In the genomic region with DNA sequence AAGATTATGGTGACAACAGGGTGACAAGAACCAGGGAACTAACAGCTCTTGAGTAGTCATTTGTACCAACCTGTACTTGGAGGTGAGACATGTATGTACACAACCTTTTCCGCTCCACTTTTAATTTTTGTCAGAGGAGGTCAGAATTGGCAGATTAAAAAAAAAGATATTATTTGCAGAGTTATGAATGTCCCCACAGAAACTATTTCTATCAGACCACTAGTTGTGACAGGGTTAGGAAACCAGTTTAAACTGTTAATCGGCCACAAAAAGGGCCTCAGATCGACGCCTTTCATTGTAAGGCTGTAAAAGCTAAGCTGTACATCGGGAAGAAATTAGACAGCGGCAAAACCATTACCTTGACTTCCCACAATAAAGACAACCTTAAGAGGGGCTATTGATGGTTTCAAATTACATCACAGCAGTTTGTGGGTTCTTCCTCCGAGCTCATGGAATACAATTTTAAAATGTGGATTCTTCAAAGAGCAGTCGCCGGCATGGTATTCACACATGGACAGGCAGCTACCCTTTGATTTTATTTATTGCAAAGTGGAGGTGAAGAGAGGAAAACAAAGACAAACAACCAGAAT, we compare ENCODE assay signal across 31 mouse cellular contexts. TPM values are rescaled to one million over a fixed set of nuclear protein-coding genes. Genes with fewer than 3 reads are reported as not detected.
DNase-seq lines count a peak whose midpoint lies in the region; ATAC-seq lines count a peak whose summit lies in the region.
"Had no signal": no experiment of that assay in that cellular context is flagged by ENCODE, and none has a peak within 500 bp of the region (broad histone marks: within the 10 kb centered on the region; RNA-seq: fewer than 3 reads in every experiment).

No protein-coding gene starts in this region.

- 5% methylated on average over 9 of the region's 9 CpGs for WGBS in forebrain, embryonic 10.5 days
- 14% methylated on average over 9 of the region's 9 CpGs for WGBS in forebrain, embryonic 15.5 days
- WGBS in midbrain, embryonic 11.5 days, result 6% methylated on average over 9 of the region's 9 CpGs
- WGBS in midbrain, embryonic 13.5 days, result 7% methylated on average over 9 of the region's 9 CpGs
- 14% methylated on average over 9 of the region's 9 CpGs for WGBS in forebrain, embryonic 14.5 days

- H3K4me1 ChIP-seq in forebrain, embryonic 10.5 days, result peaks cover 36% of the 10 kb centered on the region
- H3K4me1 ChIP-seq in forebrain, embryonic 15.5 days, result peaks cover 13% of the 10 kb centered on the region
- H3K4me1 ChIP-seq in midbrain, embryonic 11.5 days (ENCODE audit: control insufficient read depth, insufficient read depth, low read length), result 0 out of 2 replicates have a peak, but pooled peaks cover 4% of the 10 kb centered on the region
- H3K4me1 ChIP-seq in midbrain, embryonic 13.5 days (replicated peaks), result peaks cover 5% of the 10 kb centered on the region; the same call in 1 of the 2 replicates
- H3K4me1 ChIP-seq in forebrain, embryonic 14.5 days (ENCODE audit: control insufficient read depth, insufficient read depth, low read length), result no peaks in the 10 kb centered on the region

- no peaks in the 10 kb centered on the region for H3K36me3 ChIP-seq in forebrain, embryonic 10.5 days (replicated peaks)
- H3K36me3 ChIP-seq in forebrain, embryonic 15.5 days, result no peaks in the 10 kb centered on the region
- no peaks in the 10 kb centered on the region for H3K36me3 ChIP-seq in midbrain, embryonic 11.5 days (ENCODE audit: control insufficient read depth, insufficient read depth, low read length)
- no peaks in the 10 kb centered on the region for H3K36me3 ChIP-seq in midbrain, embryonic 13.5 days
- no peaks in the 10 kb centered on the region for H3K36me3 ChIP-seq in forebrain, embryonic 14.5 days (ENCODE audit: control insufficient read depth, insufficient read depth, low read length)
- H3K36me3 ChIP-seq: G1E; heart, embryonic 15.5 days; hindbrain, embryonic 12.5 days; neural tube, embryonic 15.5 days had no signal

- H3K9ac ChIP-seq in forebrain, embryonic 15.5 days (replicated peaks), result no peak overlapping the region
- no peak overlapping the region for H3K9ac ChIP-seq in midbrain, embryonic 11.5 days (ENCODE audit: low read length)
- H3K9ac ChIP-seq in midbrain, embryonic 13.5 days (replicated peaks), result no peak overlapping the region
- H3K9ac ChIP-seq in forebrain, embryonic 14.5 days (ENCODE audit: low read length), result peak overlapping the region; percentile 13; the same call in 1 of the 2 replicates
- H3K9ac ChIP-seq: heart, embryonic 15.5 days; hindbrain, embryonic 12.5 days; liver, embryonic 14.5 days; neural tube, embryonic 15.5 days had no signal

- no peak overlapping the region for H3K4me2 ChIP-seq in forebrain, embryonic 15.5 days (replicated peaks)
- H3K4me2 ChIP-seq in midbrain, embryonic 11.5 days, result no peak overlapping the region
- H3K4me2 ChIP-seq in midbrain, embryonic 13.5 days (replicated peaks), result no peak overlapping the region
- peak overlapping the region; percentile 52 for H3K4me2 ChIP-seq in forebrain, embryonic 14.5 days (ENCODE audit: low read length)
- H3K4me2 ChIP-seq: heart, embryonic 15.5 days; hindbrain, embryonic 12.5 days; neural tube, embryonic 15.5 days had no signal

- H3K27ac ChIP-seq in forebrain, embryonic 10.5 days, result peak overlapping the region; percentile 58; the same call in 1 of the 2 replicates
- no peak overlapping the region for H3K27ac ChIP-seq in forebrain, embryonic 15.5 days (replicated peaks)
- no peak overlapping the region for H3K27ac ChIP-seq in midbrain, embryonic 11.5 days (ENCODE audit: low read depth, low read length)
- H3K27ac ChIP-seq in midbrain, embryonic 13.5 days, result no peak overlapping the region
- H3K27ac ChIP-seq in forebrain, embryonic 14.5 days (ENCODE audit: low read depth, low read length), result no peak overlapping the region
- H3K27ac ChIP-seq: gastrocnemius, adult 2 months; heart, embryonic 15.5 days; hindbrain, embryonic 12.5 days; kidney, postnatal 0 days; liver, embryonic 14.5 days; neural tube, embryonic 15.5 days; stomach, postnatal 0 days had no signal

- peaks cover 8% of the 10 kb centered on the region; the same call in 1 of the 2 replicates for H3K9me3 ChIP-seq in forebrain, embryonic 10.5 days
- no peaks in the 10 kb centered on the region for H3K9me3 ChIP-seq in forebrain, embryonic 15.5 days
- H3K9me3 ChIP-seq in midbrain, embryonic 11.5 days (ENCODE audit: control insufficient read depth, low read length), result 0 out of 2 replicates have a peak, but pooled peaks cover 6% of the 10 kb centered on the region
- no peaks in the 10 kb centered on the region for H3K9me3 ChIP-seq in midbrain, embryonic 13.5 days
- H3K9me3 ChIP-seq in forebrain, embryonic 14.5 days (replicated peaks; ENCODE audit: control insufficient read depth, low read length), result no peaks in the 10 kb centered on the region
- H3K9me3 ChIP-seq: heart, embryonic 15.5 days; neural tube, embryonic 15.5 days had no signal

- H3K4me3 ChIP-seq in forebrain, embryonic 10.5 days, result peak overlapping the region; percentile 49
- H3K4me3 ChIP-seq in forebrain, embryonic 15.5 days, result no peak overlapping the region
- H3K4me3 ChIP-seq in midbrain, embryonic 11.5 days (ENCODE audit: low read depth, low read length), result no peak overlapping the region
- H3K4me3 ChIP-seq in midbrain, embryonic 13.5 days (replicated peaks), result no peak overlapping the region
- no peak overlapping the region for H3K4me3 ChIP-seq in forebrain, embryonic 14.5 days (ENCODE audit: low read depth, low read length)
- H3K4me3 ChIP-seq: gastrocnemius, adult 2 months; hindbrain, embryonic 12.5 days; neural tube, embryonic 15.5 days had no signal

- peaks cover 87% of the 10 kb centered on the region for H3K27me3 ChIP-seq in forebrain, embryonic 10.5 days (ENCODE audit: poor library complexity, severe bottlenecking)
- peaks cover 60% of the 10 kb centered on the region for H3K27me3 ChIP-seq in forebrain, embryonic 15.5 days
- peaks cover 76% of the 10 kb centered on the region for H3K27me3 ChIP-seq in midbrain, embryonic 11.5 days (ENCODE audit: control insufficient read depth, insufficient read depth, low read length)
- peaks cover 87% of the 10 kb centered on the region for H3K27me3 ChIP-seq in midbrain, embryonic 13.5 days
- H3K27me3 ChIP-seq in forebrain, embryonic 14.5 days (replicated peaks; ENCODE audit: control insufficient read depth, insufficient read depth, low read length), result peaks cover 66% of the 10 kb centered on the region

- DNase-seq in forebrain, embryonic 10.5 days (ENCODE audit: extremely low spot score, low spot score), result no peak
- peak; percentile 94 for DNase-seq in midbrain, embryonic 11.5 days (ENCODE audit: low spot score, missing footprints)
- peak; percentile 37 for DNase-seq in embryo, embryonic 11 days
- DNase-seq in forebrain, embryonic 14.5 days (ENCODE audit: low spot score), result peak; percentile 24
- DNase-seq in left cerebral cortex, adult 9 months (ENCODE audit: low spot score in 2 of 2), result no peak
- DNase-seq: adrenal gland, adult 8-10 months; cerebellum, adult 8-10 months; cerebellum, postnatal 36 days; gastrocnemius, adult 2 months; gastrocnemius, postnatal 36 days; kidney, adult 8-10 months; kidney, postnatal 4 days; left cerebral cortex, postnatal 4 days; liver; lung, adult 2 months; lung, postnatal 14 days; right cerebral cortex, adult 18-20 months; spleen, adult 18-20 months; thymus, postnatal 4 days had no signal

- no peak for ATAC-seq in forebrain, embryonic 15.5 days (replicated peaks)
- no peak for ATAC-seq in midbrain, embryonic 11.5 days (ENCODE audit: low FRiP score)
- ATAC-seq in midbrain, embryonic 13.5 days, result no peak
- no peak for ATAC-seq in forebrain, embryonic 14.5 days
- ATAC-seq: intestine, embryonic 16.5 days had no signal

RNA-seq across cellular contexts. Expression of a gene that starts 23.7 kb away (rescaled TPM):
- not detected in 2 replicates for polyA plus RNA-seq in forebrain, embryonic 10.5 days (2016; fragmentation: Nextera tagmentation; extraction: Ambion mirVana)
- not detected in 2 replicates for polyA plus RNA-seq in forebrain, embryonic 15.5 days (2015; fragmentation: Nextera tagmentation; extraction: Ambion mirVana)
- polyA plus RNA-seq in midbrain, embryonic 11.5 days (2014; fragmentation: Nextera tagmentation; extraction: Ambion mirVana), result not detected in 2 replicates
- polyA plus RNA-seq in midbrain, embryonic 13.5 days (2015; fragmentation: Nextera tagmentation; extraction: Ambion mirVana), result not detected in 2 replicates
- polyA plus RNA-seq in forebrain, embryonic 14.5 days (2014; fragmentation: Nextera tagmentation; extraction: Ambion mirVana), result not detected in 2 replicates
- polyA plus RNA-seq: embryonic facial prominence, embryonic 11.5 days; G1E; heart, embryonic 15.5 days; hindbrain, embryonic 12.5 days; intestine, embryonic 16.5 days; kidney, postnatal 0 days; liver, embryonic 14.5 days; lung, adult 2 months; stomach, postnatal 0 days; thymus, postnatal 0 days had no signal

RNA-seq across cellular contexts. Expression of a gene that starts 25.4 kb away (rescaled TPM):
- polyA plus RNA-seq in forebrain, embryonic 10.5 days (2016; fragmentation: Nextera tagmentation; extraction: Ambion mirVana), result 0.50 and 1.0 TPM in 2 replicates
- polyA plus RNA-seq in forebrain, embryonic 15.5 days (2015; fragmentation: Nextera tagmentation; extraction: Ambion mirVana), result 5.0 and 5.5 TPM in 2 replicates
- 0.18 and 0.65 TPM in 2 replicates for polyA plus RNA-seq in midbrain, embryonic 11.5 days (2014; fragmentation: Nextera tagmentation; extraction: Ambion mirVana)
- 0.32 and 0.40 TPM in 2 replicates for polyA plus RNA-seq in midbrain, embryonic 13.5 days (2015; fragmentation: Nextera tagmentation; extraction: Ambion mirVana)
- 1.3 and 1.7 TPM in 2 replicates for polyA plus RNA-seq in forebrain, embryonic 14.5 days (2014; fragmentation: Nextera tagmentation; extraction: Ambion mirVana)
- polyA plus RNA-seq: G1E; heart, embryonic 15.5 days; hindbrain, embryonic 12.5 days; intestine, embryonic 16.5 days; kidney, postnatal 0 days; liver, embryonic 14.5 days; lung, adult 2 months; neural tube, embryonic 15.5 days; stomach, postnatal 0 days; thymus, postnatal 0 days had no signal

Comparison
In these comparisons a context has a peak if more than half of its experiments do, and no peak if none do; other contexts are left out.
1. DNase-seq: peak in midbrain, embryonic 11.5 days (single experiment), embryo, embryonic 11 days (single experiment) and forebrain, embryonic 14.5 days (single experiment); none in forebrain, embryonic 10.5 days (single experiment) and left cerebral cortex, adult 9 months (0 of 2).